21 mouse cellular contexts compared by ENCODE assay signal in the genomic region with DNA sequence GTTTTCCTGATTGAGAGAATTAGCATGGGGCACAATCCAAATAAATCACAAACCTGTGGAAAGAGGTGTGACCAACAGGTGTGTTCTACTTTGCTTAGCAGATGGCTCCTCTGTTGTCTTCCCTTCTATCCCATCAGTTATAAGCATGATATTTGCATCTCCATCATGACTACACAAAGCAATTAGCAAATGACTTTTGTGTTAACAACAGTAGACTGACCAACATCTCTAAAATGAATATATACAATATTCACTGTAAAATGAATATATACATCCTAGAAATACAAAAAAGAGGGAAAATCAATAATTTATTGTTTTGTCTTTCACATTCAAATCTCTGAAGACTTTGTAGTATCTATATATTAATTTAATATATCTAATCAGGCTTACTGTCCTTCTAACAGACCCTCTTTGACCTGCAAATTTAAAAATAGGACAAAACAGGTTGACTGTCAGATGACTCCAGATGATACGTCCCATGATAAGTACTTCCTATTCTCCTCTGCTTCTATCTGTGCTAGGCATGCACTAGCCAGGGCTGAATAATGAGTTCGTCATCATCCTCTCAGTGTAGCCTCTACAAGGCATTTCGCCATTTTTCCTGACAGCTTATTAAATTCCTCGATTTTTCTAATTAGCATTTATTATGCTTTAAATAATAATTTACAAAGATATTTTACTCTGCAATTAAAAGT.
DNase-seq lines count a peak whose midpoint lies in the region; ATAC-seq and TF ChIP-seq lines count a peak whose summit lies in the region.
"Had no signal": no experiment of that assay in that cellular context is flagged by ENCODE, and none has a peak within 500 bp of the region (broad histone marks: within the 10 kb centered on the region; RNA-seq: fewer than 3 reads in every experiment).

No protein-coding gene starts in this region.

- H3K27ac ChIP-seq in forebrain, embryonic 11.5 days (ENCODE audit: low read depth, low read length) = peak overlapping the region; percentile 47; the same call in 1 of the 2 replicates
- no peak overlapping the region for H3K27ac ChIP-seq in forebrain, embryonic 10.5 days
- H3K27ac ChIP-seq in ES-Bruce4 (ENCODE audit: insufficient read depth, low read length) = 0 out of 2 replicates have a peak overlapping the region, but pooled peaks have one; percentile 28
- H3K27ac ChIP-seq in forebrain, embryonic 15.5 days (replicated peaks) = peak overlapping the region; percentile 83
- H3K27ac ChIP-seq in hindbrain, embryonic 14.5 days = peak overlapping the region; percentile 71
- no peak overlapping the region for H3K27ac ChIP-seq in kidney, embryonic 16.5 days (ENCODE audit: low read length)
- H3K27ac ChIP-seq: heart, embryonic 10.5 days; intestine, embryonic 15.5 days; limb, embryonic 13.5 days; liver, embryonic 12.5 days had no signal

- no peaks in the 10 kb centered on the region for H3K9me3 ChIP-seq in forebrain, embryonic 11.5 days (ENCODE audit: control insufficient read depth, low read length)
- H3K9me3 ChIP-seq in forebrain, embryonic 10.5 days = no peaks in the 10 kb centered on the region
- H3K9me3 ChIP-seq in ES-Bruce4 (replicated peaks; ENCODE audit: control insufficient read depth, insufficient read depth, low read length, poor library complexity, severe bottlenecking) = no peaks in the 10 kb centered on the region
- H3K9me3 ChIP-seq in forebrain, embryonic 15.5 days = no peaks in the 10 kb centered on the region
- no peaks in the 10 kb centered on the region for H3K9me3 ChIP-seq in hindbrain, embryonic 14.5 days (ENCODE audit: control insufficient read depth, low read length)
- H3K9me3 ChIP-seq in kidney, embryonic 16.5 days (ENCODE audit: low read length) = no peaks in the 10 kb centered on the region
- H3K9me3 ChIP-seq: heart, embryonic 10.5 days; intestine, embryonic 15.5 days; limb, embryonic 13.5 days; liver, embryonic 12.5 days; neural tube, embryonic 12.5 days had no signal

- peaks cover 3% of the 10 kb centered on the region; the same call in 1 of the 2 replicates for H3K4me1 ChIP-seq in forebrain, embryonic 11.5 days (replicated peaks; ENCODE audit: control insufficient read depth, insufficient read depth, low read length)
- H3K4me1 ChIP-seq in forebrain, embryonic 10.5 days = peaks cover 39% of the 10 kb centered on the region
- H3K4me1 ChIP-seq in ES-Bruce4 (ENCODE audit: control insufficient read depth, insufficient read depth, low read length) = no peaks in the 10 kb centered on the region
- H3K4me1 ChIP-seq in forebrain, embryonic 15.5 days = peaks cover 13% of the 10 kb centered on the region
- H3K4me1 ChIP-seq in hindbrain, embryonic 14.5 days (replicated peaks; ENCODE audit: control insufficient read depth, insufficient read depth, low read length) = 0 out of 2 replicates have a peak, but pooled peaks cover 12% of the 10 kb centered on the region
- no peaks in the 10 kb centered on the region for H3K4me1 ChIP-seq in kidney, embryonic 16.5 days (ENCODE audit: insufficient read depth, low read length)
- H3K4me1 ChIP-seq: heart, embryonic 10.5 days; intestine, embryonic 15.5 days; liver, embryonic 12.5 days had no signal

- no peak overlapping the region for H3K9ac ChIP-seq in forebrain, embryonic 11.5 days (ENCODE audit: low read length)
- H3K9ac ChIP-seq in ES-Bruce4 (ENCODE audit: low read depth, poor library complexity, severe bottlenecking) = no peak overlapping the region
- no peak overlapping the region for H3K9ac ChIP-seq in forebrain, embryonic 15.5 days (replicated peaks)
- no peak overlapping the region for H3K9ac ChIP-seq in hindbrain, embryonic 14.5 days
- H3K9ac ChIP-seq in kidney, embryonic 16.5 days (replicated peaks; ENCODE audit: low read length) = no peak overlapping the region
- H3K9ac ChIP-seq: intestine, embryonic 15.5 days; limb, embryonic 13.5 days; liver, embryonic 12.5 days; neural tube, embryonic 12.5 days had no signal

- H3K4me2 ChIP-seq in forebrain, embryonic 11.5 days (ENCODE audit: low read depth, low read length, severe bottlenecking) = no peak overlapping the region
- H3K4me2 ChIP-seq in forebrain, embryonic 15.5 days (replicated peaks) = no peak overlapping the region
- no peak overlapping the region for H3K4me2 ChIP-seq in hindbrain, embryonic 14.5 days (replicated peaks)
- H3K4me2 ChIP-seq in kidney, embryonic 16.5 days (replicated peaks; ENCODE audit: low read depth, low read length) = no peak overlapping the region
- H3K4me2 ChIP-seq: intestine, embryonic 15.5 days; limb, embryonic 13.5 days; liver, embryonic 12.5 days; neural tube, embryonic 12.5 days had no signal

- H3K36me3 ChIP-seq in forebrain, embryonic 11.5 days (ENCODE audit: control insufficient read depth, insufficient read depth, low read length) = no peaks in the 10 kb centered on the region
- no peaks in the 10 kb centered on the region for H3K36me3 ChIP-seq in forebrain, embryonic 10.5 days (replicated peaks)
- no peaks in the 10 kb centered on the region for H3K36me3 ChIP-seq in ES-Bruce4 (ENCODE audit: control insufficient read depth, insufficient read depth, low read length, poor library complexity, severe bottlenecking)
- H3K36me3 ChIP-seq in forebrain, embryonic 15.5 days = no peaks in the 10 kb centered on the region
- no peaks in the 10 kb centered on the region for H3K36me3 ChIP-seq in hindbrain, embryonic 14.5 days (replicated peaks; ENCODE audit: control insufficient read depth, insufficient read depth)
- no peaks in the 10 kb centered on the region for H3K36me3 ChIP-seq in kidney, embryonic 16.5 days (ENCODE audit: insufficient read depth, low read length)
- H3K36me3 ChIP-seq: heart, embryonic 10.5 days; intestine, embryonic 15.5 days; limb, embryonic 13.5 days; liver, embryonic 12.5 days; neural tube, embryonic 12.5 days had no signal

- WGBS in forebrain, embryonic 11.5 days = 70% methylated on average over 4 of the region's 4 CpGs
- 82% methylated on average over 4 of the region's 4 CpGs for WGBS in forebrain, embryonic 10.5 days
- WGBS in forebrain, embryonic 15.5 days = 34% methylated on average over 4 of the region's 4 CpGs
- 61% methylated on average over 4 of the region's 4 CpGs for WGBS in hindbrain, embryonic 14.5 days
- WGBS in kidney, embryonic 16.5 days = 94% methylated on average over 4 of the region's 4 CpGs

- no peak for TF ChIP-seq POLR2A in ES-Bruce4 (IDR thresholded peaks at IDR 0.05; ENCODE audit: insufficient read depth, low read length)

- no peak for DNase-seq in forebrain, embryonic 11.5 days (ENCODE audit: low spot score)
- DNase-seq in forebrain, embryonic 10.5 days (ENCODE audit: extremely low spot score, low spot score) = no peak
- DNase-seq in hindbrain, embryonic 14.5 days (ENCODE audit: low spot score) = no peak
- no peak for DNase-seq in gastrocnemius, adult 8-10 months (ENCODE audit: low spot score in 2 of 2)
- DNase-seq: adrenal gland, postnatal 10 days; kidney, adult 8-10 months; kidney, postnatal 14 days; lung, adult 18-20 months; lung, postnatal 14 days; right cerebral cortex, postnatal 14 days; spleen, adult 18-20 months; thymus, postnatal 14 days had no signal

- H3K27me3 ChIP-seq in forebrain, embryonic 11.5 days (ENCODE audit: control insufficient read depth, insufficient read depth, low read length) = no peaks in the 10 kb centered on the region; the same call in 1 of the 2 replicates
- peaks cover 33% of the 10 kb centered on the region for H3K27me3 ChIP-seq in forebrain, embryonic 10.5 days (ENCODE audit: poor library complexity, severe bottlenecking)
- no peaks in the 10 kb centered on the region for H3K27me3 ChIP-seq in ES-Bruce4 (ENCODE audit: control insufficient read depth, insufficient read depth, low read length, poor library complexity, severe bottlenecking)
- H3K27me3 ChIP-seq in forebrain, embryonic 15.5 days = no peaks in the 10 kb centered on the region
- no peaks in the 10 kb centered on the region for H3K27me3 ChIP-seq in hindbrain, embryonic 14.5 days (ENCODE audit: control insufficient read depth, insufficient read depth, low read length)
- no peaks in the 10 kb centered on the region for H3K27me3 ChIP-seq in kidney, embryonic 16.5 days (ENCODE audit: insufficient read depth, low read length)
- H3K27me3 ChIP-seq: intestine, embryonic 15.5 days; limb, embryonic 13.5 days; liver, embryonic 12.5 days; neural tube, embryonic 12.5 days had no signal

- TF ChIP-seq CTCF in ES-Bruce4 (IDR thresholded peaks at IDR 0.05; ENCODE audit: low read depth, low read length) = no peak

- peak; percentile 50; the same call in 1 of the 2 replicates for ATAC-seq in forebrain, embryonic 11.5 days (replicated peaks; ENCODE audit: low FRiP score)
- peak; percentile 41 for ATAC-seq in forebrain, embryonic 15.5 days (replicated peaks)
- ATAC-seq in hindbrain, embryonic 14.5 days (ENCODE audit: low FRiP score) = no peak
- no peak for ATAC-seq in erythroid progenitor cell, adult 5-6 weeks (replicated peaks; ENCODE audit: low FRiP score, poor library complexity, severe bottlenecking)
- no peak for ATAC-seq in kidney, embryonic 16.5 days (ENCODE audit: low FRiP score, low TSS enrichment)
- ATAC-seq: intestine, embryonic 15.5 days; liver, embryonic 12.5 days had no signal

- no peak overlapping the region for H3K4me3 ChIP-seq in forebrain, embryonic 11.5 days (ENCODE audit: low read depth, low read length)
- no peak overlapping the region for H3K4me3 ChIP-seq in forebrain, embryonic 10.5 days
- no peak overlapping the region for H3K4me3 ChIP-seq in ES-Bruce4 (ENCODE audit: low read depth, low read length)
- no peak overlapping the region for H3K4me3 ChIP-seq in forebrain, embryonic 15.5 days
- H3K4me3 ChIP-seq in hindbrain, embryonic 14.5 days (replicated peaks; ENCODE audit: low read length) = no peak overlapping the region
- no peak overlapping the region for H3K4me3 ChIP-seq in kidney, embryonic 16.5 days (ENCODE audit: low read length)
- H3K4me3 ChIP-seq: heart, embryonic 10.5 days; intestine, embryonic 15.5 days; limb, embryonic 13.5 days; liver, embryonic 12.5 days; neural tube, embryonic 12.5 days had no signal

- TF ChIP-seq EP300 in ES-Bruce4 (IDR thresholded peaks at IDR 0.05; ENCODE audit: insufficient read depth, low read depth, low read length) = no peak

Comparison
In these comparisons a context has a peak if more than half of its experiments do, and no peak if none do; other contexts are left out.
1. H3K27ac ChIP-seq: peak in forebrain, embryonic 11.5 days (single experiment), ES-Bruce4 (single experiment), forebrain, embryonic 15.5 days (single experiment) and hindbrain, embryonic 14.5 days (single experiment); none in forebrain, embryonic 10.5 days (single experiment) and kidney, embryonic 16.5 days (single experiment).
2. ATAC-seq: peak in forebrain, embryonic 11.5 days (single experiment) and forebrain, embryonic 15.5 days (single experiment); none in hindbrain, embryonic 14.5 days (single experiment), erythroid progenitor cell, adult 5-6 weeks (single experiment) and kidney, embryonic 16.5 days (single experiment).